Mouse (Mus musculus) heart, postnatal 4 days (tissue): ENCODE results near the gene Sept9. TPM values are rescaled to one million over a fixed set of nuclear protein-coding genes. Genes with fewer than 3 reads are reported as not detected.
"Not testable (repeated sequence)": the region's sequence is repeated elsewhere in the genome, so short reads cannot be mapped to it uniquely, and the experiment has no call there.

ENCODE experiments used
- DNase-seq: peaks from one replicate; pipeline ENCODE4 v3.0.0; 2021
- total RNA-seq, 2 experiments: library from RNA; stranded (reverse); gene quantifications; 2 replicates each; pipeline ENCODE4 v1.2.3; 2021

Gene Sept9
- total RNA-seq, 2 experiments from 2014 or later, result 76.7 to 77.4 TPM

GRCm38 (mm10) chr11:117314026-117314425 lies 114.6 kb downstream of the Sept9 start:
- peak; percentile 52 for DNase-seq

GRCm38 (mm10) chr11:117314520-117314919 lies 115.1 kb downstream of the Sept9 start:
- DNase-seq, result no peak

GRCm38 (mm10) chr11:117315309-117315708 lies 115.8 kb downstream of the Sept9 start:
- peak; percentile 80 for DNase-seq

GRCm38 (mm10) chr11:117316441-117317331 lies 117.2 kb downstream of the Sept9 start:
- DNase-seq, result peak; percentile 65

GRCm38 (mm10) chr11:117317429-117318101 lies 118.1 kb downstream of the Sept9 start:
- no peak for DNase-seq

- no peak for DNase-seq
These were observed 118.7 kb downstream of the Sept9 start for GRCm38 (mm10) chr11:117318202-117318601.

GRCm38 (mm10) chr11:117318731-117319542 lies 119.5 kb downstream of the Sept9 start:
- DNase-seq, result peak; percentile 59

- DNase-seq, result peak; percentile 68
These were observed 120.3 kb downstream of the Sept9 start for GRCm38 (mm10) chr11:117319543-117320335.

GRCm38 (mm10) chr11:117320482-117320881 lies 121.0 kb downstream of the Sept9 start:
- DNase-seq, result no peak

GRCm38 (mm10) chr11:117321311-117321971 lies 122.0 kb downstream of the Sept9 start:
- DNase-seq, result no peak

- no peak for DNase-seq
These were observed 122.8 kb downstream of the Sept9 start for GRCm38 (mm10) chr11:117322311-117322710.

GRCm38 (mm10) chr11:117322730-117323579 lies 123.5 kb downstream of the Sept9 start:
- DNase-seq, result no peak

GRCm38 (mm10) chr11:117323976-117324574 lies 124.6 kb downstream of the Sept9 start:
- DNase-seq, result no peak

GRCm38 (mm10) chr11:117324718-117325117 lies 125.3 kb downstream of the Sept9 start:
- not testable (repeated sequence) for DNase-seq

GRCm38 (mm10) chr11:117325131-117325467 lies 125.6 kb downstream of the Sept9 start:
- DNase-seq, result no peak

GRCm38 (mm10) chr11:117325468-117326139 lies 126.1 kb downstream of the Sept9 start:
- no peak for DNase-seq

GRCm38 (mm10) chr11:117326140-117326725 lies 126.8 kb downstream of the Sept9 start:
- peak; percentile 49 for DNase-seq

- no peak for DNase-seq
These were observed 127.6 kb downstream of the Sept9 start for GRCm38 (mm10) chr11:117326867-117327600.
